Mouse (Mus musculus): ENCODE measurements around the gene Ssh3.

Ssh3 gene

GRCm38 (mm10) chr19:4214771-4215450, 54.1 kb downstream of the Ssh3 start:
- no peak for DNase-seq

GRCm38 (mm10) chr19:4214071-4214770, 54.8 kb downstream of the Ssh3 start, which contains the start of the genes Clcf1 and AC109138.7:
Gene Clcf1 (plus strand): TSS chr19:4214238.
Gene AC109138.7 (plus strand): TSS chr19:4214357.
- DNase-seq, result no peak

GRCm38 (mm10) chr19:4213524-4213974, 55.4 kb downstream of the Ssh3 start:
- DNase-seq, result no peak

GRCm38 (mm10) chr19:4211891-4212588, 56.9 kb downstream of the Ssh3 start:
- DNase-seq, result no peak
